Mouse (Mus musculus): Measurements from ENCODE around the gene Mapk6. TPM values are rescaled to one million over a fixed set of nuclear protein-coding genes. Genes with fewer than 3 reads are reported as not detected.

The Mapk6 gene
- 292 TPM for polyA plus RNA-seq (2014; fragmentation: Illumina TruSeq; extraction: RNeasy Lipid Tissue Mini Kit (QIAGEN cat#74804); ENCODE audit: low read depth, low replicate concordance)

DNA sequence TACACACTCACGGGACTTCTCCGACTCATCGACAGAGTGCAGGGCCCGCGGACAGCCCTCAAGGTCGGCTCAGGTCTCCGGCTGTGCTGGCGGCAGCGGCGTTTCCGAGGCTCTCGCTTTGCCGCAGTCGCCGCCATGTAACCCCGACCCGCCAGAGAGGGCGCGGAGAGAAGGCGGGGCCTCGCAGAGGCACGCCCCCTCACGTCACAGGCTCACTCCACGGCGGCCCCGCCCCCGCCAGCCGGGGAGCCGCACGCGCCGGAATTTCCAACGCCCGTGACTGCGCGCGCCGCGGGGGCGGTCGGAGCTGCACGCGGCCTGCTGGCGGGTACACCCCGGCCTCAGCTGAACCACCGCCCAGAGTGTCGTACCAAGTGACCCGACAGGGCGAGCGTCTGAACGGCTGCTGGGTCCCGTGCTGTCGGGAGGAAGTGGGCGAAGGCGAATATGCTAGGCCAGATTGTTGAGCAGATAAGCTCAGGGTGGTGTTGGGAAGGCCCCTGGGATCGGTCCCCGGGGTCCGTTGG is at the start of gene Mapk6:
Mapk6 (minus strand) TSS at position 154 of the 527 bp plus-strand sequence.

DNA sequence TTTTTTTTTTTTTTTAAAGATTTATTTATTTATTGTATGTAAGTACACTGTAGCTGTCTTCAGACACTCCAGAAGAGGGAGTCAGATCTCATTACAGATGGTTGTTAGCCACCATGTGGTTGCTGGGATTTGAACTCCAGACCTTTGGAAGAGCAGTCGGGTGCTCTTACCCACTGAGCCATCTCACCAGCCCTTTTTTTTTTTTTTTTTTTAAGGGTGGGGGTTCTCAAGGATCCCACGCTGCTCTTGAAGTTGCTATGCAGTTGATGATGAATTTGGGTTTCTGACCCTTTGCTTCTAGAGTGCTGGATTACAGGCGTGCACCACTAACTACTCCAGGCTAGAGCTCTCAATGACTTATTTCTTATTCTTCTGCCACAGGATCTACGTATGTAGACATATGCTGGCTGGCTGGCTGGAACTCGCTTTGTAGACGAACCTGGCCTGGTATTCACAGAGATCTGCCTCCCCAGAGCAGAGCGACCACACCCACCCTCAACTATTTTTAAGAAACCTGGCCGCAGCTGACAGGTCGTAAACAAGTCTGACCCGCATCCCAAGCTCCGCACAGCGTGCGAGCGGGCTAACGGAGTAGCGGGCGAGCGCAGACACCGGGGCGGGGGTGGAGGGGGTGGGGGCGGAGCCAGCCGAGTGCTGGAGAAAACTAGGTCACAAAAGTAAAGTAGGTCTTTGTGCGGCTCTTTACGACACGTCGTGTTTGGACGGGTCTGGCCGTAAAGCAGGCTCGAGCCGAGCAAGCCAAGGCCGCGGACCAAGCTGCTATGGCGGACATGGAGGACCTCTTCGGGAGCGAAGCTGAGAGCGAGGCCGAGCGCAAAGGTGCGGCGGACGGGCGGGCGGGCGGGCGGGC is 31.2 kb upstream of the Mapk6 start, which contains the start of gene Leo1:
Leo1 (plus strand) TSS at position 729 of the 871 bp plus-strand sequence.

DNA sequence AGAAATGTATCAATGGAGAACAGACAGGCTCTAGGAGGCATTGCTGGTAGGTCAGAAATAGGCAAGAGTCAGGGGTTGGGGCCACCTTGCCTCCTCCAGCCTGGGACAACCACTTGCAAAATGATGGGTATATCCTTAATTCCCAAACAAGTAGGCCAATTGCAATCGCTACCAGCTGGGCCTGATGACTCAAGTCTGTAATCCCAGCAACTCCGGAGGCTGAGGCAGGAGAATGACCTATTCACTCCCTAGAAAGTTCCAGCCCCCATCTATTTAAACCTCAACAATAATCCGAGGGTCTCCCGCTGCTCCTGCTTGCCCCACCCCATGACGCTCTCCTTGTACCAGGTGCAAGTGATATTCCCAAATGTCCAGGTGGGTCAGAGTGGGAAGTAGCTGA is 62.3 kb downstream of the Mapk6 start, which contains the start of gene Bcl2l10:
Bcl2l10 (plus strand) TSS at position 301 of the 400 bp plus-strand sequence.

Other genes starting within 250 kb of the Mapk6 start
- gene Myo5c, start 178.0 kb downstream of the Mapk6 start, polyA plus RNA-seq (2014; fragmentation: Illumina TruSeq; extraction: RNeasy Lipid Tissue Mini Kit (QIAGEN cat#74804); ENCODE audit: low read depth, low replicate concordance), result 0.77 TPM
- gene Gnb5, start 103.7 kb downstream of the Mapk6 start, polyA plus RNA-seq (2014; fragmentation: Illumina TruSeq; extraction: RNeasy Lipid Tissue Mini Kit (QIAGEN cat#74804); ENCODE audit: low read depth, low replicate concordance), result 2.8 TPM
- gene Bcl2l10, start 62.2 kb downstream of the Mapk6 start, polyA plus RNA-seq (2014; fragmentation: Illumina TruSeq; extraction: RNeasy Lipid Tissue Mini Kit (QIAGEN cat#74804); ENCODE audit: low read depth, low replicate concordance), result not detected
- 50.3 TPM for gene Leo1, start 31.5 kb upstream of the Mapk6 start, polyA plus RNA-seq (2014; fragmentation: Illumina TruSeq; extraction: RNeasy Lipid Tissue Mini Kit (QIAGEN cat#74804); ENCODE audit: low read depth, low replicate concordance)
- gene Tmod3, start 149.7 kb upstream of the Mapk6 start, polyA plus RNA-seq (2014; fragmentation: Illumina TruSeq; extraction: RNeasy Lipid Tissue Mini Kit (QIAGEN cat#74804); ENCODE audit: low read depth, low replicate concordance), result 26.0 TPM
- 77.4 TPM for gene Tmod2, start 201.3 kb upstream of the Mapk6 start, polyA plus RNA-seq (2014; fragmentation: Illumina TruSeq; extraction: RNeasy Lipid Tissue Mini Kit (QIAGEN cat#74804); ENCODE audit: low read depth, low replicate concordance)
- gene Lysmd2, start 215.7 kb upstream of the Mapk6 start, polyA plus RNA-seq (2014; fragmentation: Illumina TruSeq; extraction: RNeasy Lipid Tissue Mini Kit (QIAGEN cat#74804); ENCODE audit: low read depth, low replicate concordance), result 3.0 TPM

All from testis, adult 10 weeks (tissue).